Mouse (Mus musculus) forebrain, embryonic 16.5 days (tissue): ENCODE results near the gene Snta1. TPM values are rescaled to one million over a fixed set of nuclear protein-coding genes. Genes with fewer than 3 reads are reported as not detected.
"Not testable (repeated sequence)": the region's sequence is repeated elsewhere in the genome, so short reads cannot be mapped to it uniquely, and the experiment has no call there.

Experiments
- ATAC-seq: fragments of 200-750 bp; cut with Nextera tagmentation; 2 replicates; pipeline ENCODE4 v1.8.0; 2017; ENCODE audit warnings: mild to moderate bottlenecking, moderate library complexity
- H3K27ac ChIP-seq: fragments of 300-500 bp; sonication (generic); 2 replicates; pipeline ENCODE4 v1.5.1; 2014; ENCODE audit warnings: low read length, control low read depth
- H3K27me3 ChIP-seq: fragments of 300-500 bp; sonication (generic); replicated peaks from 2 replicates; pipeline ENCODE4 v1.6.1; 2014; ENCODE audit warnings: low read length; ENCODE audit not compliant: control insufficient read depth, insufficient read depth
- H3K36me3 ChIP-seq: fragments of 300-500 bp; sonication (generic); 2 replicates; pipeline ENCODE4 v1.6.1; 2014; ENCODE audit not compliant: control insufficient read depth, insufficient read depth
- H3K4me1 ChIP-seq: fragments of 300-500 bp; sonication (generic); replicated peaks from 2 replicates; pipeline ENCODE4 v1.6.1; 2014; ENCODE audit warnings: low read length; ENCODE audit not compliant: control insufficient read depth, insufficient read depth
- H3K4me2 ChIP-seq: fragments of 300-500 bp; sonication (generic); 2 replicates; pipeline ENCODE4 v1.6.1; 2014; ENCODE audit warnings: mild to moderate bottlenecking, low read length, control low read depth
- H3K4me3 ChIP-seq: fragments of 300-500 bp; sonication (generic); replicated peaks from 2 replicates; pipeline ENCODE4 v1.5.1; 2014; ENCODE audit warnings: mild to moderate bottlenecking, low read length, control low read depth
- H3K9ac ChIP-seq: fragments of 300-500 bp; sonication (generic); replicated peaks from 2 replicates; pipeline ENCODE4 v1.6.1; 2014; ENCODE audit warnings: low read depth, low read length, control low read depth
- H3K9me3 ChIP-seq: fragments of 300-500 bp; sonication (generic); 2 replicates; pipeline ENCODE4 v1.6.1; 2016; ENCODE audit warnings: low read length; ENCODE audit not compliant: control insufficient read depth
- WGBS: fragments of 180-500 bp; shearing (Covaris S2); extraction: QIAGEN DNeasy Blood & Tissue Kit; methylation state at CpG from one replicate; pipeline ENCODE4 v1.1.7; 2014; 5-methylcytosine and 5-hydroxymethylcytosine counted together
- polyA plus RNA-seq: library from polyadenylated mRNA; unstranded; fragments of >200 nt; fragmentation: Nextera tagmentation; extraction: Ambion mirVana; gene quantifications from 2 replicates; pipeline ENCODE4 v1.2.1, GENCODE M21; 2015

Gene Snta1
- polyA plus RNA-seq, 1 experiment from 2014 or later, result 10.4 TPM

GRCm38 (mm10) chr2:154354000-154354425, 53.9 kb downstream of the Snta1 start:
- H3K27me3 ChIP-seq, H3K9me3 ChIP-seq, H3K4me1 ChIP-seq, H3K36me3 ChIP-seq: not testable (repeated sequence)
- Histone ChIP-seq H3K27ac (peak overlapping the region; percentile 47; the same call in 1 of the 2 replicates), H3K4me3 (peak overlapping the region; percentile 37), H3K4me2 (peak overlapping the region; percentile 43), H3K9ac (0 out of 2 replicates have a peak overlapping the region, but pooled peaks have one; percentile 35)
- 82% methylated on average over 14 of the region's 19 CpGs for WGBS
- peak; percentile 43 for ATAC-seq

GRCm38 (mm10) chr2:154348152-154348551, 59.7 kb downstream of the Snta1 start:
- peaks cover 12% of the 10 kb centered on the region for H3K36me3 ChIP-seq
- H3K4me2 ChIP-seq, result no peak overlapping the region
- H3K4me1 ChIP-seq, result no peaks in the 10 kb centered on the region
- H3K9me3 ChIP-seq, result no peaks in the 10 kb centered on the region
- H3K9ac ChIP-seq, result no peak overlapping the region
- WGBS, result 94% methylated on average over 3 of the region's 3 CpGs
- H3K27ac ChIP-seq, result no peak overlapping the region
- H3K4me3 ChIP-seq, result no peak overlapping the region
- ATAC-seq, result no peak
- H3K27me3 ChIP-seq, result no peaks in the 10 kb centered on the region

GRCm38 (mm10) chr2:154339356-154339755, 68.5 kb downstream of the Snta1 start:
- H3K4me3 ChIP-seq, result no peak overlapping the region
- no peaks in the 10 kb centered on the region for H3K4me1 ChIP-seq
- no peaks in the 10 kb centered on the region for H3K9me3 ChIP-seq
- no peak overlapping the region for H3K4me2 ChIP-seq
- ATAC-seq, result no peak
- no peak overlapping the region for H3K9ac ChIP-seq
- H3K27me3 ChIP-seq, result no peaks in the 10 kb centered on the region
- H3K36me3 ChIP-seq, result peaks cover 13% of the 10 kb centered on the region
- 81% methylated on average over 2 of the region's 2 CpGs for WGBS
- H3K27ac ChIP-seq, result no peak overlapping the region

GRCm38 (mm10) chr2:154338161-154338560, 69.7 kb downstream of the Snta1 start:
- ATAC-seq, result no peak
- Histone ChIP-seq H3K27ac (no peak overlapping the region), H3K4me2 (no peak overlapping the region), H3K4me3 (no peak overlapping the region), H3K9ac (no peak overlapping the region), H3K36me3 (peaks cover 13% of the 10 kb centered on the region), H3K27me3 (no peaks in the 10 kb centered on the region), H3K4me1 (no peaks in the 10 kb centered on the region), H3K9me3 (no peaks in the 10 kb centered on the region)
- 75% methylated on average over 1 of the region's 1 CpGs for WGBS

GRCm38 (mm10) chr2:154335572-154335971, 72.3 kb downstream of the Snta1 start:
- Histone ChIP-seq H3K27ac (no peak overlapping the region), H3K9me3 (no peaks in the 10 kb centered on the region), H3K4me3 (no peak overlapping the region), H3K27me3 (no peaks in the 10 kb centered on the region), H3K9ac (no peak overlapping the region), H3K36me3 (peaks cover 5% of the 10 kb centered on the region), H3K4me1 (no peaks in the 10 kb centered on the region), H3K4me2 (no peak overlapping the region)
- ATAC-seq, result no peak
- 90% methylated on average over 4 of the region's 4 CpGs for WGBS

GRCm38 (mm10) chr2:154326852-154327251, 81.0 kb downstream of the Snta1 start:
- WGBS, result 87% methylated on average over 3 of the region's 3 CpGs
- no peak overlapping the region for H3K27ac ChIP-seq
- no peak for ATAC-seq
- no peaks in the 10 kb centered on the region for H3K36me3 ChIP-seq
- H3K4me3 ChIP-seq, result no peak overlapping the region
- H3K27me3 ChIP-seq, result no peaks in the 10 kb centered on the region
- no peaks in the 10 kb centered on the region for H3K9me3 ChIP-seq
- H3K4me2 ChIP-seq, result no peak overlapping the region
- H3K4me1 ChIP-seq, result no peaks in the 10 kb centered on the region
- no peak overlapping the region for H3K9ac ChIP-seq

Other genes with a start within 250 kb of the Snta1 start
- gene Bpifa5, start 245.5 kb downstream of the Snta1 start, polyA plus RNA-seq, result not detected in 2 replicates
- gene Bpifb1, start 217.3 kb downstream of the Snta1 start, polyA plus RNA-seq, result 0.20 and 0.34 TPM in 2 replicates
- gene Bpifb5, start 184.4 kb downstream of the Snta1 start, polyA plus RNA-seq, result 0.13 and 0.20 TPM in 2 replicates
- gene Bpifb9a, start 150.2 kb downstream of the Snta1 start, polyA plus RNA-seq, result not detected in 2 replicates
- gene Bpifb9b, start 100.9 kb downstream of the Snta1 start, polyA plus RNA-seq, result 0.39 TPM in 1 of 2 replicates, not detected in the other
- gene Cdk5rap1, start 35.1 kb downstream of the Snta1 start, polyA plus RNA-seq, result 16.2 and 16.7 TPM in 2 replicates
- gene Cbfa2t2, start 28.4 kb upstream of the Snta1 start, polyA plus RNA-seq, result 73.3 and 83.6 TPM in 2 replicates
- gene 1700003F12Rik, start 139.0 kb upstream of the Snta1 start, polyA plus RNA-seq, result 1.9 and 2.9 TPM in 2 replicates
- gene Actl10, start 143.7 kb upstream of the Snta1 start, polyA plus RNA-seq, result 0.37 and 0.86 TPM in 2 replicates
- gene Necab3, start 150.8 kb upstream of the Snta1 start, polyA plus RNA-seq, result 22.0 and 27.1 TPM in 2 replicates
- gene E2f1, start 161.8 kb upstream of the Snta1 start, polyA plus RNA-seq, result 10.8 and 12.1 TPM in 2 replicates
- 12.0 and 14.8 TPM in 2 replicates for gene Pxmp4, start 195.6 kb upstream of the Snta1 start, polyA plus RNA-seq
- gene Zfp341, start 205.2 kb upstream of the Snta1 start, polyA plus RNA-seq, result 2.6 and 3.3 TPM in 2 replicates
- gene 4930519P11Rik, start 205.3 kb upstream of the Snta1 start, polyA plus RNA-seq, result not detected in 2 replicates
- gene Chmp4b, start 243.6 kb upstream of the Snta1 start, polyA plus RNA-seq, result 18.5 and 19.5 TPM in 2 replicates